Mouse (Mus musculus) MN1 (cell line): ENCODE measurements around the gene Vapa.
"Not testable (repeated sequence)": the region's sequence is repeated elsewhere in the genome, so short reads cannot be mapped to it uniquely, and the experiment has no call there.

Experiments
- DNase-seq: peaks from one replicate; pipeline ENCODE4 v3.0.0-alpha.2; 2016; ENCODE audit warnings: low spot score

The Vapa gene

GRCm38 (mm10) chr17:65613463-65614412 is at the start of gene Vapa:
Gene Vapa, minus strand, starts transcription at chr17:65613555.
- peak; percentile 99 for DNase-seq

GRCm38 (mm10) chr17:65662662-65663061 is 49.3 kb upstream of the Vapa start:
- DNase-seq = no peak

- no peak for DNase-seq
Measured at GRCm38 (mm10) chr17:65658416-65658815, 45.1 kb upstream of the Vapa start.

- no peak for DNase-seq
Measured at GRCm38 (mm10) chr17:65657958-65658357, 44.6 kb upstream of the Vapa start.

GRCm38 (mm10) chr17:65656731-65657130 is 43.4 kb upstream of the Vapa start:
- DNase-seq = no peak

- no peak for DNase-seq
Measured at GRCm38 (mm10) chr17:65656076-65656475, 42.7 kb upstream of the Vapa start.

- no peak for DNase-seq
Measured at GRCm38 (mm10) chr17:65655608-65656007, 42.3 kb upstream of the Vapa start.

- no peak for DNase-seq
Measured at GRCm38 (mm10) chr17:65650598-65650997, 37.2 kb upstream of the Vapa start.

- DNase-seq = no peak
Measured at GRCm38 (mm10) chr17:65649175-65649493, 35.8 kb upstream of the Vapa start.

GRCm38 (mm10) chr17:65648371-65649174 is 35.2 kb upstream of the Vapa start:
- no peak for DNase-seq

- DNase-seq = no peak
Measured at GRCm38 (mm10) chr17:65647961-65648360, 34.6 kb upstream of the Vapa start.

- no peak for DNase-seq
Measured at GRCm38 (mm10) chr17:65647226-65647625, 33.9 kb upstream of the Vapa start.

- DNase-seq = no peak
Measured at GRCm38 (mm10) chr17:65643579-65643978, 30.2 kb upstream of the Vapa start.

- peak; percentile 22 for DNase-seq
Measured at GRCm38 (mm10) chr17:65643051-65643521, 29.7 kb upstream of the Vapa start.

- DNase-seq = no peak
Measured at GRCm38 (mm10) chr17:65642578-65642991, 29.2 kb upstream of the Vapa start.

- DNase-seq = no peak
Measured at GRCm38 (mm10) chr17:65641734-65642218, 28.4 kb upstream of the Vapa start, which contains the start of gene Txndc2. Gene Txndc2, minus strand, starts transcription at chr17:65642168.

GRCm38 (mm10) chr17:65639144-65639543 is 25.8 kb upstream of the Vapa start:
- DNase-seq = no peak

GRCm38 (mm10) chr17:65635715-65636360 is 22.5 kb upstream of the Vapa start:
- DNase-seq = no peak

GRCm38 (mm10) chr17:65629943-65630342 is 16.6 kb upstream of the Vapa start:
- no peak for DNase-seq

GRCm38 (mm10) chr17:65628823-65629532 is 15.6 kb upstream of the Vapa start:
- DNase-seq = not testable (repeated sequence)

GRCm38 (mm10) chr17:65626301-65626700 is 12.9 kb upstream of the Vapa start:
- DNase-seq = no peak
